Mouse (Mus musculus) cortical plate, adult 2 months (tissue): Measurements from ENCODE around the gene Srm.

Experiments
- CTCF ChIP-seq: fragments of 200-500 bp; IDR thresholded peaks from 2 replicates; pipeline ENCODE4 v1.5.1; 2011; ENCODE audit warnings: mild to moderate bottlenecking, control low read depth, low read length; ENCODE audit not compliant: insufficient read depth; ENCODE audit errors: extremely low read depth
- POLR2A ChIP-seq: fragments of 200-500 bp; IDR thresholded peaks from 2 replicates; pipeline ENCODE4 v1.6.1; 2011; ENCODE audit warnings: mild to moderate bottlenecking, low read length, control low read depth; ENCODE audit not compliant: insufficient read depth; ENCODE audit errors: extremely low read depth

GRCm38 (mm10) chr4:148601871-148602270, 10.6 kb downstream of the Srm start:
- TF ChIP-seq CTCF (no peak), POLR2A (no peak)
